Mouse (Mus musculus) myocyte (in vitro differentiated cells): ENCODE data around the gene Mpc1.

Experiments
- CEBPB ChIP-seq: IDR thresholded peaks from 2 replicates; pipeline ENCODE4 v1.6.1; 2011; ENCODE audit warnings: mild to moderate bottlenecking, moderate library complexity; ENCODE audit not compliant: poor library complexity, insufficient read depth, severe bottlenecking
- E2F4 ChIP-seq: IDR thresholded peaks from one replicate; pipeline ENCODE4 v1.6.1; 2011; ENCODE audit warnings: mild to moderate bottlenecking, control low read depth, moderate library complexity; ENCODE audit not compliant: insufficient read depth
- MAX ChIP-seq: IDR thresholded peaks from one replicate; pipeline ENCODE4 v1.6.1; 2011; ENCODE audit warnings: low read depth, mild to moderate bottlenecking, control low read depth
- MYOD1 ChIP-seq, 3 experiments: IDR thresholded peaks; one replicate each; pipeline ENCODE4 v1.6.1; 2011; ENCODE audit warnings: control low read depth in 2 of 3, low read depth in 2 of 3, mild to moderate bottlenecking in 2 of 3, moderate library complexity in 1 of 3; ENCODE audit not compliant: insufficient read length in 2 of 3, control insufficient read depth in 1 of 3
- MYOG ChIP-seq, 3 experiments: IDR thresholded peaks; one replicate each; pipeline ENCODE4 v1.6.1; 2011; ENCODE audit warnings: control low read depth in 2 of 3, low read depth in 2 of 3, mild to moderate bottlenecking in 2 of 3; ENCODE audit not compliant: insufficient read length in 2 of 3, control insufficient read depth in 1 of 3, insufficient read depth in 1 of 3
- POLR2A ChIP-seq: IDR thresholded peaks from one replicate; pipeline ENCODE4 v1.6.1; 2011; ENCODE audit warnings: low read depth, mild to moderate bottlenecking, control low read depth, moderate library complexity; ENCODE audit not compliant: insufficient read length
- POLR2AphosphoS2 ChIP-seq: IDR thresholded peaks from one replicate; pipeline ENCODE4 v1.6.1; 2011; ENCODE audit warnings: low read depth, control low read depth; ENCODE audit not compliant: insufficient read length
- REST ChIP-seq: IDR thresholded peaks from one replicate; pipeline ENCODE4 v1.6.1; 2011; ENCODE audit warnings: mild to moderate bottlenecking, control low read depth, moderate library complexity; ENCODE audit not compliant: insufficient read depth, insufficient read length
- SRF ChIP-seq: IDR thresholded peaks from one replicate; pipeline ENCODE4 v1.6.1; 2011; ENCODE audit warnings: low read depth; ENCODE audit not compliant: control insufficient read depth, insufficient read length
- TCF12 ChIP-seq: IDR thresholded peaks from one replicate; pipeline ENCODE4 v1.6.1; 2011; ENCODE audit warnings: mild to moderate bottlenecking, control low read depth; ENCODE audit not compliant: poor library complexity, insufficient read depth, severe bottlenecking
- TCF3 ChIP-seq: IDR thresholded peaks from one replicate; pipeline ENCODE4 v1.6.1; 2011; ENCODE audit warnings: low read depth, control low read depth; ENCODE audit not compliant: insufficient read length
- USF1 ChIP-seq: IDR thresholded peaks from one replicate; pipeline ENCODE4 v1.6.1; 2011; ENCODE audit warnings: low read depth, mild to moderate bottlenecking, control low read depth, moderate library complexity

DNA sequence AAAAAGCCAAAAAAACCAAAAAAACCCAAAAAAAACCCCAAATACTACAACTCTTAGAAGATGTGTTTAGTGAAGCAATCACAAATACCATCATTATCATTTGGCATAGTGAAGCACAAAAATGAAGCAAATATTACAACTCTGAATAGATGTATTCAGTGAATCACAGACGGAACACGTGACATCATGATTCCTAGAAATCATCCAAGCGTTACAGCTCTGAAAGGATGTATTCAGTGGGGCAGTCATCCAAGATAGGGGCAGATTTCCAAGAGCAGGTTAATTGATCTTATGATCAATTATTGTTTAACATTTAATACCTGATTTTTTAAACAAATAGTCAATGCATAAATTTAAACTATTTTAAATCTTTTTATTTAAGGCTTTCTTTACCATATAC is 5.4 kb upstream of the Mpc1 start:
- no peak for TF ChIP-seq POLR2A
- TF ChIP-seq USF1 = peak; percentile 16
- TF ChIP-seq POLR2AphosphoS2 = no peak
- TF ChIP-seq MAX = no peak
- no peak for TF ChIP-seq CEBPB
- no peak for TF ChIP-seq TCF12
- no peak for TF ChIP-seq MYOD1 (IDR thresholded peaks at IDR 0.05; ENCODE audit: control insufficient read depth in 1 of 3, insufficient read length in 2 of 3, low read depth in 2 of 3)
- no peak for TF ChIP-seq REST
- TF ChIP-seq TCF3 = no peak
- TF ChIP-seq SRF = no peak
- TF ChIP-seq MYOG (IDR thresholded peaks at IDR 0.05; ENCODE audit: control insufficient read depth in 1 of 3, insufficient read depth in 1 of 3, insufficient read length in 2 of 3, low read depth in 2 of 3) = no peak
- no peak for TF ChIP-seq E2F4
